Mouse (Mus musculus) midbrain, embryonic 13.5 days (tissue): ENCODE data around the gene Plekhf1. TPM values are rescaled to one million over a fixed set of nuclear protein-coding genes. Genes with fewer than 3 reads are reported as not detected.

Experiments used
- ATAC-seq: fragments of 200-750 bp; cut with Nextera tagmentation; 2 replicates; pipeline ENCODE4 v1.8.0; 2017; ENCODE audit warnings: mild to moderate bottlenecking, moderate TSS enrichment, moderate library complexity
- H3K27ac ChIP-seq: fragments of 300-500 bp; sonication (generic); 2 replicates; pipeline ENCODE4 v1.5.1; 2015; ENCODE audit warnings: inconsistent platforms, mild to moderate bottlenecking, moderate library complexity
- H3K27me3 ChIP-seq: fragments of 300-500 bp; sonication (generic); 2 replicates; pipeline ENCODE4 v1.6.1; 2015; ENCODE audit warnings: mild to moderate bottlenecking, inconsistent platforms
- H3K36me3 ChIP-seq: fragments of 300-500 bp; sonication (generic); 2 replicates; pipeline ENCODE4 v1.6.1; 2015; ENCODE audit warnings: mild to moderate bottlenecking, inconsistent platforms
- H3K4me1 ChIP-seq: fragments of 300-500 bp; sonication (generic); replicated peaks from 2 replicates; pipeline ENCODE4 v1.6.1; 2015; ENCODE audit warnings: inconsistent platforms
- H3K4me2 ChIP-seq: fragments of 300-500 bp; sonication (generic); replicated peaks from 2 replicates; pipeline ENCODE4 v1.6.1; 2015; ENCODE audit warnings: moderate library complexity, mild to moderate bottlenecking, inconsistent platforms
- H3K4me3 ChIP-seq: fragments of 300-500 bp; sonication (generic); replicated peaks from 2 replicates; pipeline ENCODE4 v1.5.1; 2015; ENCODE audit warnings: mild to moderate bottlenecking, inconsistent platforms
- H3K9ac ChIP-seq: fragments of 300-500 bp; sonication (generic); replicated peaks from 2 replicates; pipeline ENCODE4 v1.6.1; 2015; ENCODE audit warnings: mild to moderate bottlenecking, inconsistent platforms
- H3K9me3 ChIP-seq: fragments of 300-500 bp; sonication (generic); 2 replicates; pipeline ENCODE4 v1.6.1; 2016; ENCODE audit warnings: mild to moderate bottlenecking, inconsistent platforms
- WGBS: fragments of 180-500 bp; shearing (Covaris S2); methylation state at CpG from one replicate; pipeline ENCODE4 v1.1.7; 2015; 5-methylcytosine and 5-hydroxymethylcytosine counted together
- polyA plus RNA-seq: library from polyadenylated mRNA; unstranded; fragments of >200 nt; fragmentation: Nextera tagmentation; extraction: Ambion mirVana; gene quantifications from 2 replicates; pipeline ENCODE4 v1.2.1, GENCODE M21; 2015

Plekhf1 gene
- polyA plus RNA-seq, 1 experiment from 2014 or later, result 0.58 TPM

- H3K4me1 ChIP-seq, result no peaks in the 10 kb centered on the region
- no peaks in the 10 kb centered on the region for H3K9me3 ChIP-seq
- H3K4me3 ChIP-seq, result no peak overlapping the region
- H3K4me2 ChIP-seq, result no peak overlapping the region
- WGBS, result 75% methylated on average over 7 of the region's 7 CpGs
- no peaks in the 10 kb centered on the region for H3K27me3 ChIP-seq
- H3K36me3 ChIP-seq, result no peaks in the 10 kb centered on the region
- no peak overlapping the region for H3K9ac ChIP-seq
- H3K27ac ChIP-seq, result no peak overlapping the region
- ATAC-seq, result no peak
These were observed 12.5 kb downstream of the Plekhf1 start for GRCm38 (mm10) chr7:38215281-38215680.

- no peak for ATAC-seq
- no peaks in the 10 kb centered on the region for H3K27me3 ChIP-seq
- H3K4me3 ChIP-seq, result no peak overlapping the region
- no peak overlapping the region for H3K27ac ChIP-seq
- 78% methylated on average over 5 of the region's 5 CpGs for WGBS
- H3K9me3 ChIP-seq, result no peaks in the 10 kb centered on the region
- H3K4me2 ChIP-seq, result no peak overlapping the region
- H3K4me1 ChIP-seq, result no peaks in the 10 kb centered on the region
- H3K9ac ChIP-seq, result no peak overlapping the region
- H3K36me3 ChIP-seq, result no peaks in the 10 kb centered on the region
These were observed 13.2 kb downstream of the Plekhf1 start for GRCm38 (mm10) chr7:38214473-38215214.

GRCm38 (mm10) chr7:38212651-38213062 lies 15.2 kb downstream of the Plekhf1 start:
- H3K27ac ChIP-seq, result no peak overlapping the region
- H3K4me1 ChIP-seq, result no peaks in the 10 kb centered on the region
- no peaks in the 10 kb centered on the region for H3K9me3 ChIP-seq
- no peak overlapping the region for H3K9ac ChIP-seq
- no peaks in the 10 kb centered on the region for H3K27me3 ChIP-seq
- H3K4me3 ChIP-seq, result no peak overlapping the region
- WGBS, result 53% methylated on average over 3 of the region's 3 CpGs
- ATAC-seq, result no peak
- H3K4me2 ChIP-seq, result no peak overlapping the region
- H3K36me3 ChIP-seq, result no peaks in the 10 kb centered on the region

GRCm38 (mm10) chr7:38209478-38210152 lies 18.2 kb downstream of the Plekhf1 start:
- ATAC-seq, result no peak
- no peaks in the 10 kb centered on the region for H3K4me1 ChIP-seq
- no peaks in the 10 kb centered on the region for H3K27me3 ChIP-seq
- H3K4me2 ChIP-seq, result no peak overlapping the region
- H3K9ac ChIP-seq, result no peak overlapping the region
- 82% methylated on average over 11 of the region's 11 CpGs for WGBS
- no peak overlapping the region for H3K4me3 ChIP-seq
- H3K9me3 ChIP-seq, result no peaks in the 10 kb centered on the region
- H3K27ac ChIP-seq, result no peak overlapping the region
- H3K36me3 ChIP-seq, result no peaks in the 10 kb centered on the region

- H3K4me2 ChIP-seq, result no peak overlapping the region
- no peaks in the 10 kb centered on the region for H3K4me1 ChIP-seq
- no peak for ATAC-seq
- H3K9me3 ChIP-seq, result no peaks in the 10 kb centered on the region; the same call in 1 of the 2 replicates
- no peaks in the 10 kb centered on the region for H3K36me3 ChIP-seq
- H3K27me3 ChIP-seq, result no peaks in the 10 kb centered on the region
- 67% methylated on average over 3 of the region's 3 CpGs for WGBS
- H3K27ac ChIP-seq, result no peak overlapping the region
- no peak overlapping the region for H3K4me3 ChIP-seq
- H3K9ac ChIP-seq, result no peak overlapping the region
These were observed 18.8 kb downstream of the Plekhf1 start for GRCm38 (mm10) chr7:38208969-38209368.

GRCm38 (mm10) chr7:38206564-38206963 lies 21.3 kb downstream of the Plekhf1 start:
- H3K4me3 ChIP-seq, result no peak overlapping the region

GRCm38 (mm10) chr7:38205801-38206200 lies 22.0 kb downstream of the Plekhf1 start:
- H3K4me1 ChIP-seq, result peaks cover under 1% of the 10 kb centered on the region
- WGBS, result 18% methylated on average over 2 of the region's 2 CpGs
- H3K4me3 ChIP-seq, result no peak overlapping the region
- H3K27ac ChIP-seq, result no peak overlapping the region
- no peaks in the 10 kb centered on the region; the same call in 1 of the 2 replicates for H3K9me3 ChIP-seq
- ATAC-seq, result no peak
- H3K36me3 ChIP-seq, result no peaks in the 10 kb centered on the region
- H3K27me3 ChIP-seq, result no peaks in the 10 kb centered on the region
- no peak overlapping the region for H3K9ac ChIP-seq
- no peak overlapping the region for H3K4me2 ChIP-seq

More at GRCm38 (mm10) chr7:38206564-38206963, 21.3 kb downstream of the Plekhf1 start:
- Histone ChIP-seq H3K9ac (no peak overlapping the region), H3K4me2 (no peak overlapping the region), H3K9me3 (no peaks in the 10 kb centered on the region; the same call in 1 of the 2 replicates), H3K27me3 (no peaks in the 10 kb centered on the region), H3K27ac (no peak overlapping the region), H3K4me1 (no peaks in the 10 kb centered on the region), H3K36me3 (no peaks in the 10 kb centered on the region)
- 85% methylated on average over 3 of the region's 3 CpGs for WGBS
- ATAC-seq, result no peak

- Histone ChIP-seq H3K4me3 (no peak overlapping the region), H3K4me2 (no peak overlapping the region), H3K27me3 (no peaks in the 10 kb centered on the region), H3K27ac (no peak overlapping the region), H3K9ac (no peak overlapping the region), H3K4me1 (peaks cover 7% of the 10 kb centered on the region), H3K9me3 (no peaks in the 10 kb centered on the region; the same call in 1 of the 2 replicates), H3K36me3 (no peaks in the 10 kb centered on the region)
- WGBS, result 91% methylated on average over 6 of the region's 6 CpGs
- no peak for ATAC-seq
These were observed 23.5 kb downstream of the Plekhf1 start for GRCm38 (mm10) chr7:38204314-38204713.

GRCm38 (mm10) chr7:38201290-38201658 lies 26.5 kb downstream of the Plekhf1 start:
- no peak overlapping the region for H3K27ac ChIP-seq
- whole genome bisulfite sequencing, result 44% methylated on average over 3 of the region's 3 CpGs
- peak overlapping the region; percentile 40; the same call in 1 of the 2 replicates for H3K4me3 ChIP-seq
- peak; percentile 47 for ATAC-seq
- no peaks in the 10 kb centered on the region for H3K36me3 ChIP-seq
- H3K27me3 ChIP-seq, result no peaks in the 10 kb centered on the region
- H3K9me3 ChIP-seq, result no peaks in the 10 kb centered on the region; the same call in 1 of the 2 replicates
- peak overlapping the region; percentile 63 for H3K4me2 ChIP-seq
- peaks cover 7% of the 10 kb centered on the region for H3K4me1 ChIP-seq
- H3K9ac ChIP-seq, result no peak overlapping the region

- peak; percentile 96 for ATAC-seq
- Histone ChIP-seq H3K9me3 (no peaks in the 10 kb centered on the region; the same call in 1 of the 2 replicates), H3K36me3 (0 out of 2 replicates have a peak, but pooled peaks cover 2% of the 10 kb centered on the region), H3K27me3 (no peaks in the 10 kb centered on the region), H3K4me3 (peak overlapping the region; percentile 40), H3K27ac (peak overlapping the region; percentile 59), H3K9ac (peak overlapping the region; percentile 63), H3K4me2 (peak overlapping the region; percentile 63), H3K4me1 (peaks cover 7% of the 10 kb centered on the region)
- 1% methylated on average over 28 of the region's 28 CpGs for WGBS
These were observed 27.1 kb downstream of the Plekhf1 start for GRCm38 (mm10) chr7:38200606-38201289.

- Histone ChIP-seq H3K27me3 (no peaks in the 10 kb centered on the region), H3K27ac (peak overlapping the region; percentile 59; the same call in 1 of the 2 replicates), H3K4me3 (peak overlapping the region; percentile 40), H3K4me2 (peak overlapping the region; percentile 63), H3K9ac (peak overlapping the region; percentile 63), H3K36me3 (peaks cover 5% of the 10 kb centered on the region; the same call in 1 of the 2 replicates), H3K9me3 (no peaks in the 10 kb centered on the region; the same call in 1 of the 2 replicates), H3K4me1 (peaks cover 7% of the 10 kb centered on the region)
- ATAC-seq, result no peak
- WGBS, result 70% methylated on average over 8 of the region's 8 CpGs
These were observed 27.8 kb downstream of the Plekhf1 start for GRCm38 (mm10) chr7:38199907-38200605.
